Mouse (Mus musculus): ENCODE data around the gene Hexdc.

Hexdc gene

GRCm38 (mm10) chr11:121204161-121205006, at the start of gene Hexdc, which contains the start of gene Ogfod3:
Hexdc (plus strand) TSS chr11:121204433.
Ogfod3 (minus strand) TSS chr11:121204711.
- DNase-seq (ENCODE audit: low read depth, low spot score) = peak; percentile 99

- DNase-seq (ENCODE audit: low read depth, low spot score) = peak; percentile 52
These were observed 47.8 kb upstream of the Hexdc start for GRCm38 (mm10) chr11:121156411-121156891.

GRCm38 (mm10) chr11:121159971-121160370, 44.3 kb upstream of the Hexdc start, which contains the start of gene Uts2r:
Uts2r (plus strand) TSS chr11:121160271.
- no peak for DNase-seq (ENCODE audit: low read depth, low spot score)

- no peak for DNase-seq (ENCODE audit: low read depth, low spot score)
These were observed 43.4 kb upstream of the Hexdc start for GRCm38 (mm10) chr11:121160636-121161346.

- DNase-seq (ENCODE audit: low read depth, low spot score) = no peak
These were observed 40.5 kb upstream of the Hexdc start for GRCm38 (mm10) chr11:121163751-121164150.

GRCm38 (mm10) chr11:121173203-121173602, 31.0 kb upstream of the Hexdc start:
- DNase-seq (ENCODE audit: low read depth, low spot score) = no peak

GRCm38 (mm10) chr11:121174234-121174633, 30.0 kb upstream of the Hexdc start:
- DNase-seq (ENCODE audit: low read depth, low spot score) = peak; percentile 45

- DNase-seq (ENCODE audit: low read depth, low spot score) = peak; percentile 79
These were observed 27.7 kb upstream of the Hexdc start for GRCm38 (mm10) chr11:121176285-121177270.

GRCm38 (mm10) chr11:121189681-121190080, 14.6 kb upstream of the Hexdc start:
- no peak for DNase-seq (ENCODE audit: low read depth, low spot score)

- no peak for DNase-seq (ENCODE audit: low read depth, low spot score)
These were observed 11.5 kb upstream of the Hexdc start for GRCm38 (mm10) chr11:121192742-121193141.

- no peak for DNase-seq (ENCODE audit: low read depth, low spot score)
These were observed 10.8 kb upstream of the Hexdc start for GRCm38 (mm10) chr11:121193415-121193814.

GRCm38 (mm10) chr11:121198622-121199021, 5.6 kb upstream of the Hexdc start:
- no peak for DNase-seq (ENCODE audit: low read depth, low spot score)

- DNase-seq (ENCODE audit: low read depth, low spot score) = no peak
These were observed 4.4 kb upstream of the Hexdc start for GRCm38 (mm10) chr11:121199851-121200250.

- DNase-seq (ENCODE audit: low read depth, low spot score) = no peak
These were observed 3.5 kb upstream of the Hexdc start for GRCm38 (mm10) chr11:121200781-121201180.

GRCm38 (mm10) chr11:121201436-121202198, 2.6 kb upstream of the Hexdc start:
- peak; percentile 72 for DNase-seq (ENCODE audit: low read depth, low spot score)

- no peak for DNase-seq (ENCODE audit: low read depth, low spot score)
These were observed 423 bp upstream of the Hexdc start for GRCm38 (mm10) chr11:121203859-121204160.

- DNase-seq (ENCODE audit: low read depth, low spot score) = no peak
These were observed 12.6 kb downstream of the Hexdc start for GRCm38 (mm10) chr11:121216831-121217230.

- DNase-seq (ENCODE audit: low read depth, low spot score) = no peak
These were observed 15.5 kb downstream of the Hexdc start for GRCm38 (mm10) chr11:121219776-121220175.

GRCm38 (mm10) chr11:121220771-121221170, 16.5 kb downstream of the Hexdc start:
- no peak for DNase-seq (ENCODE audit: low read depth, low spot score)

- DNase-seq (ENCODE audit: low read depth, low spot score) = no peak
These were observed 17.2 kb downstream of the Hexdc start for GRCm38 (mm10) chr11:121221321-121222010.

Data from ZHBTc4 (cell line).